Mouse (Mus musculus) layer of hippocampus, adult 9-11 months (tissue): ENCODE results near the gene Sipa1l1.

Experiments used
- DNase-seq: peaks from one replicate; pipeline ENCODE4 v3.0.0; 2022

Gene Sipa1l1

GRCm38 (mm10) chr12:82251328-82251727 lies 82.2 kb downstream of the Sipa1l1 start:
- no peak for DNase-seq

- DNase-seq: peak; percentile 62
Measured at GRCm38 (mm10) chr12:82254076-82254475, 85.0 kb downstream of the Sipa1l1 start.

- no peak for DNase-seq
Measured at GRCm38 (mm10) chr12:82256012-82256411, 86.9 kb downstream of the Sipa1l1 start.

GRCm38 (mm10) chr12:82256921-82257500 lies 87.9 kb downstream of the Sipa1l1 start:
- DNase-seq: no peak

GRCm38 (mm10) chr12:82257994-82258785 lies 89.1 kb downstream of the Sipa1l1 start:
- no peak for DNase-seq

- DNase-seq: no peak
Measured at GRCm38 (mm10) chr12:82263443-82263842, 94.3 kb downstream of the Sipa1l1 start.

GRCm38 (mm10) chr12:82264083-82264851 lies 95.1 kb downstream of the Sipa1l1 start:
- no peak for DNase-seq

- DNase-seq: peak; percentile 65
Measured at GRCm38 (mm10) chr12:82265335-82266274, 96.5 kb downstream of the Sipa1l1 start.

GRCm38 (mm10) chr12:82271447-82271846 lies 102.3 kb downstream of the Sipa1l1 start:
- no peak for DNase-seq

- no peak for DNase-seq
Measured at GRCm38 (mm10) chr12:82273503-82273902, 104.4 kb downstream of the Sipa1l1 start.

GRCm38 (mm10) chr12:82274576-82274975 lies 105.5 kb downstream of the Sipa1l1 start:
- DNase-seq: no peak

GRCm38 (mm10) chr12:82275767-82276166 lies 106.6 kb downstream of the Sipa1l1 start:
- DNase-seq: peak; percentile 58

- DNase-seq: no peak
Measured at GRCm38 (mm10) chr12:82276591-82276990, 107.5 kb downstream of the Sipa1l1 start.

- DNase-seq: no peak
Measured at GRCm38 (mm10) chr12:82284617-82285016, 115.5 kb downstream of the Sipa1l1 start.

GRCm38 (mm10) chr12:82285018-82285417 lies 115.9 kb downstream of the Sipa1l1 start:
- no peak for DNase-seq

GRCm38 (mm10) chr12:82286068-82286467 lies 116.9 kb downstream of the Sipa1l1 start:
- no peak for DNase-seq

GRCm38 (mm10) chr12:82286804-82287203 lies 117.7 kb downstream of the Sipa1l1 start:
- no peak for DNase-seq

GRCm38 (mm10) chr12:82293545-82294247 lies 124.6 kb downstream of the Sipa1l1 start:
- no peak for DNase-seq

- no peak for DNase-seq
Measured at GRCm38 (mm10) chr12:82294906-82295887, 126.1 kb downstream of the Sipa1l1 start.

- no peak for DNase-seq
Measured at GRCm38 (mm10) chr12:82296276-82296675, 127.2 kb downstream of the Sipa1l1 start.

GRCm38 (mm10) chr12:82297196-82297595 lies 128.1 kb downstream of the Sipa1l1 start:
- DNase-seq: no peak
